8 mouse cellular contexts compared by ENCODE assay signal in the genomic region with DNA sequence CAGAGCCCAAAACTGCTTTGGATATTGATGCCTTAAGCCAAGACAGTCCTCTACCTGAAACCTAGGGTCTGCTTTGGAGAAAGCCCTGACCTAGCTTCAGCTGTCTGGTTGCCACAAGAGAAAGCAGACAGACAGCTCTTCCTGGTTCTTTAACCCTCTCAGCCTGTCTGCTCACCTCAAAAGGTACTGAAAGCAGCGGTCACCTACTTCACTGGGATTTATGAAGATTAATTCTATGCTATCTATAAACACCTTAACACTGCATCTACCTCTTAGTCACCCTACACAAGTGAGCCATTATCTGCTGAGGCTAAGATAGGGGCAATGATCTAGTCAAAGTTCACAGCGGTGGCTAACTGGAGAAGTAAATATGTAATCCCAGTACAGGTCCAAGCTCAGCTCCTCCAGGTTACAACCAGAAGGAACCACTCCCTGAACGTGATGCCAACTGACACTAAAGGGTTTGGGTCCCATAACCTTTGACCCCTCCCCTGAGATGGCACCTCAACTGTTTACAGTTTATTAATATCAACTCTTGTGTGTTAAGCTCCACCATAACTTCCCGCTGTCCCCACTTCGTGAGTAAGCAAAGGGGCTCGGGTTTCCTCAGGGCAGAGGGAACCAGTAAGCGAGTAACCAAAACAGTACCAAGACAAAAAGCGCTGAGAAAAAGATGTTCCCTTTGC. TPM values are rescaled to one million over a fixed set of nuclear protein-coding genes. Genes with fewer than 3 reads are reported as not detected.
A peak's percentile ranks its signal among the peaks of the same experiment; 100 is the strongest.
DNase-seq lines count a peak whose midpoint lies in the region; ATAC-seq and TF ChIP-seq lines count a peak whose summit lies in the region.

No protein-coding gene starts in this region.

- ATAC-seq in G1E (ENCODE audit: extremely low read depth, insufficient number of reproducible peaks, low FRiP score, poor library complexity, severe bottlenecking), result no peak
- ATAC-seq in heart, embryonic 15.5 days (replicated peaks; ENCODE audit: insufficient number of reproducible peaks, insufficient read depth, low FRiP score, low read depth), result no peak
- no peak for ATAC-seq in neural tube, embryonic 12.5 days (ENCODE audit: low FRiP score, low read depth)
- ATAC-seq in inflammation-experienced regulatory T-cells, adult 6 months, result no peak

- no peak for TF ChIP-seq POLR2A in CH12.LX (IDR thresholded peaks at IDR 0.05; ENCODE audit: low read depth, low read length)

- H3K4me2 ChIP-seq in CH12.LX (ENCODE audit: insufficient read depth, low read depth, poor library complexity, severe bottlenecking), result peak overlapping the region; percentile 91
- H3K4me2 ChIP-seq in heart, embryonic 15.5 days, result peak overlapping the region; percentile 83
- H3K4me2 ChIP-seq in neural tube, embryonic 12.5 days (replicated peaks), result peak overlapping the region; percentile 77

- H3K36me3 ChIP-seq in CH12.LX (replicated peaks in 1 of 2; ENCODE audit: control insufficient read depth in 1 of 2, insufficient read depth in 1 of 2, low read length in 1 of 2), result peaks cover 21 to 45% of the 10 kb centered on the region in 2 experiments
- peaks cover 49% of the 10 kb centered on the region for H3K36me3 ChIP-seq in G1E (replicated peaks)
- peaks cover 20% of the 10 kb centered on the region for H3K36me3 ChIP-seq in heart, embryonic 15.5 days
- peaks cover 36% of the 10 kb centered on the region for H3K36me3 ChIP-seq in limb, embryonic 10.5 days
- peaks cover 31% of the 10 kb centered on the region for H3K36me3 ChIP-seq in neural tube, embryonic 12.5 days

- dilution Hi-C loops in CH12.LX (cut with MboI; ENCODE audit: extremely low pct_ligation_motif_present, extremely low pct_unique_long_range_greater_than_20kb, low sequenced_read_pairs), result no loop called here

- H3K27me3 ChIP-seq in CH12.LX (replicated peaks) (no peaks in the 10 kb centered on the region), G1E (ENCODE audit: insufficient read depth, low read length) (no peaks in the 10 kb centered on the region)
- H3K27me3 ChIP-seq in heart, embryonic 15.5 days, result no peaks in the 10 kb centered on the region
- H3K27me3 ChIP-seq in limb, embryonic 10.5 days (ENCODE audit: low read depth, poor library complexity, severe bottlenecking), result no peaks in the 10 kb centered on the region
- no peaks in the 10 kb centered on the region for H3K27me3 ChIP-seq in neural tube, embryonic 12.5 days (replicated peaks)

- no peak for TF ChIP-seq CTCF in CH12.LX (conservative IDR thresholded peaks at IDR 0.05 in 1 of 2, IDR thresholded peaks at IDR 0.05 in 1 of 2; ENCODE audit: low read depth in 2 of 2, low read length in 2 of 2)
- no peak for TF ChIP-seq CTCF in G1E (IDR thresholded peaks at IDR 0.05; ENCODE audit: low read depth, low read length)

- H3K9ac ChIP-seq in CH12.LX (ENCODE audit: insufficient read depth, low read depth), result peak overlapping the region; percentile 83
- peak overlapping the region; percentile 96 for H3K9ac ChIP-seq in heart, embryonic 15.5 days
- peak overlapping the region; percentile 83 for H3K9ac ChIP-seq in neural tube, embryonic 12.5 days

- H3K79me2 ChIP-seq in CH12.LX (replicated peaks; ENCODE audit: control insufficient read depth, extremely low read depth, insufficient read depth, poor library complexity, severe bottlenecking), result peaks cover 33% of the 10 kb centered on the region

- no peak overlapping the region for H3K27ac ChIP-seq in CH12.LX (ENCODE audit: insufficient read depth, low read depth)
- peak overlapping the region; percentile 99 for H3K27ac ChIP-seq in heart, embryonic 15.5 days
- peak overlapping the region; percentile 89 for H3K27ac ChIP-seq in limb, embryonic 10.5 days
- 0 out of 2 replicates have a peak overlapping the region, but pooled peaks have one; percentile 82 for H3K27ac ChIP-seq in neural tube, embryonic 12.5 days

- 22% methylated on average over 8 of the region's 8 CpGs for WGBS in heart, embryonic 15.5 days
- 28% methylated on average over 8 of the region's 8 CpGs for WGBS in limb, embryonic 10.5 days
- 32% methylated on average over 8 of the region's 8 CpGs for WGBS in neural tube, embryonic 12.5 days

- intact Hi-C loops in left cerebral cortex, postnatal 36 days (cut with DNase I), result no loop called here

- TF ChIP-seq EP300 in CH12.LX (IDR thresholded peaks at IDR 0.05; ENCODE audit: low read length), result no peak

- in situ Hi-C loops in CH12.LX (cut with MboI; ENCODE audit: low pct_ligation_motif_present, low pct_unique_long_range_greater_than_20kb, low sequenced_read_pairs), result no loop called here

- H3K4me3 ChIP-seq in CH12.LX (replicated peaks in 1 of 3; ENCODE audit: low read depth in 2 of 3, low read length in 2 of 3, poor library complexity in 1 of 3) (peak overlapping the region; percentile 82 to 94 (median 86)), G1E (ENCODE audit: low read depth, low read length) (peak overlapping the region; percentile 90)
- H3K4me3 ChIP-seq in heart, embryonic 15.5 days, result peak overlapping the region; percentile 81
- peak overlapping the region; percentile 89 for H3K4me3 ChIP-seq in limb, embryonic 10.5 days
- peak overlapping the region; percentile 79 for H3K4me3 ChIP-seq in neural tube, embryonic 12.5 days

- H3K9me3 ChIP-seq in CH12.LX (replicated peaks; ENCODE audit: low read length), result no peaks in the 10 kb centered on the region
- no peaks in the 10 kb centered on the region for H3K9me3 ChIP-seq in G1E (replicated peaks)
- H3K9me3 ChIP-seq in heart, embryonic 15.5 days (replicated peaks), result no peaks in the 10 kb centered on the region
- no peaks in the 10 kb centered on the region for H3K9me3 ChIP-seq in limb, embryonic 10.5 days (replicated peaks)
- no peaks in the 10 kb centered on the region for H3K9me3 ChIP-seq in neural tube, embryonic 12.5 days

- DNase-seq in CH12.LX (ENCODE audit: extremely low read depth), result no peak
- no peak for DNase-seq in G1E (ENCODE audit: low spot score)
- DNase-seq in limb, embryonic 10.5 days (ENCODE audit: low spot score), result no peak
- no peak for DNase-seq in MN1 (ENCODE audit: low spot score)
- no peak for DNase-seq in left cerebral cortex, postnatal 36 days (ENCODE audit: low spot score in 2 of 2)

- TF ChIP-seq RAD21 in CH12.LX (IDR thresholded peaks at IDR 0.05; ENCODE audit: low read depth, low read length), result no peak

- H3K4me1 ChIP-seq in CH12.LX (ENCODE audit: control insufficient read depth in 1 of 2, insufficient read depth in 2 of 2) (peaks cover 19 to 76% of the 10 kb centered on the region in 2 experiments), G1E (ENCODE audit: insufficient read depth, low read depth, low read length) (peaks cover 73% of the 10 kb centered on the region)
- peaks cover 45% of the 10 kb centered on the region for H3K4me1 ChIP-seq in heart, embryonic 15.5 days (replicated peaks)
- H3K4me1 ChIP-seq in limb, embryonic 10.5 days, result peaks cover 36% of the 10 kb centered on the region
- peaks cover 26% of the 10 kb centered on the region for H3K4me1 ChIP-seq in neural tube, embryonic 12.5 days

RNA-seq across cellular contexts. Expression of a gene that starts 1.2 kb away (rescaled TPM):
- total RNA-seq in CH12.LX (2012; rRNA removed) (101 and 119 TPM in 2 replicates), CH12.LX (2014; rRNA removed) (44.6 and 57.8 TPM in 2 replicates), G1E (2014; fragmentation: Nextera tagmentation) (83.0 and 116 TPM in 2 replicates), G1E (2017) (50.9 and 51.6 TPM in 2 replicates)
- polyA plus RNA-seq in CH12.LX (2012; ENCODE audit: insufficient read length, low read depth) (554 and 595 TPM in 2 replicates), G1E (2012) (19.5 and 29.9 TPM in 2 replicates)
- polyA plus RNA-seq in heart, embryonic 15.5 days (2015; fragmentation: Nextera tagmentation; extraction: Ambion mirVana), result 84.9 and 92.3 TPM in 2 replicates
- 255 and 295 TPM in 2 replicates for polyA plus RNA-seq in limb, embryonic 10.5 days (2016; fragmentation: Nextera tagmentation; extraction: Ambion mirVana)
- polyA plus RNA-seq in neural tube, embryonic 12.5 days (2016; fragmentation: Nextera tagmentation; extraction: Ambion mirVana), result 150 and 171 TPM in 2 replicates
- total RNA-seq in left cerebral cortex, postnatal 36 days (2021), result 10 to 100 TPM; 65.9 to 68.9 TPM
- 100 to 1,000 TPM; 134 to 236 (median 208) TPM for polyA plus RNA-seq in inflammation-experienced regulatory T-cells, adult 6 months (2017; shearing (Covaris generic))

RNA-seq across cellular contexts. Expression of a gene that starts 1.6 kb away (rescaled TPM):
- total RNA-seq in CH12.LX (2012; rRNA removed) (15.9 and 18.0 TPM in 2 replicates), CH12.LX (2014; rRNA removed) (19.0 and 19.5 TPM in 2 replicates), G1E (2014; fragmentation: Nextera tagmentation) (17.0 and 26.1 TPM in 2 replicates), G1E (2017) (41.7 and 48.6 TPM in 2 replicates)
- polyA plus RNA-seq in CH12.LX (2012; ENCODE audit: insufficient read length, low read depth) (15.6 and 16.8 TPM in 2 replicates), G1E (2012) (14.5 and 15.8 TPM in 2 replicates)
- polyA plus RNA-seq in heart, embryonic 15.5 days (2015; fragmentation: Nextera tagmentation; extraction: Ambion mirVana), result 22.8 and 25.6 TPM in 2 replicates
- polyA plus RNA-seq in limb, embryonic 10.5 days (2016; fragmentation: Nextera tagmentation; extraction: Ambion mirVana), result 26.1 and 32.3 TPM in 2 replicates
- polyA plus RNA-seq in neural tube, embryonic 12.5 days (2016; fragmentation: Nextera tagmentation; extraction: Ambion mirVana), result 25.0 and 25.1 TPM in 2 replicates
- total RNA-seq in left cerebral cortex, postnatal 36 days (2021), result 10 to 100 TPM; 15.4 to 21.5 TPM
- polyA plus RNA-seq in inflammation-experienced regulatory T-cells, adult 6 months (2017; shearing (Covaris generic)), result 10 to 100 TPM; 14.3 to 18.4 (median 17.1) TPM

RNA-seq across cellular contexts. Expression of a gene that starts 43.9 kb away (rescaled TPM):
- not detected in 2 replicates for total RNA-seq in CH12.LX (2012; rRNA removed)
- total RNA-seq in CH12.LX (2014; rRNA removed), result not detected in 2 replicates
- not detected in 2 replicates for polyA plus RNA-seq in CH12.LX (2012; ENCODE audit: insufficient read length, low read depth)
- total RNA-seq in G1E (2014; fragmentation: Nextera tagmentation), result not detected in 2 replicates
- 0.05 and 0.06 TPM in 2 replicates for total RNA-seq in G1E (2017)
- polyA plus RNA-seq in G1E (2012), result not detected in 2 replicates
- 1.7 and 2.2 TPM in 2 replicates for polyA plus RNA-seq in heart, embryonic 15.5 days (2015; fragmentation: Nextera tagmentation; extraction: Ambion mirVana)
- 0.74 and 0.93 TPM in 2 replicates for polyA plus RNA-seq in limb, embryonic 10.5 days (2016; fragmentation: Nextera tagmentation; extraction: Ambion mirVana)
- 11.8 and 16.7 TPM in 2 replicates for polyA plus RNA-seq in neural tube, embryonic 12.5 days (2016; fragmentation: Nextera tagmentation; extraction: Ambion mirVana)
- 10 to 100 TPM in 1 of 2 experiments, 1 to 10 TPM in 1; 9.8 to 10.1 TPM for total RNA-seq in left cerebral cortex, postnatal 36 days (2021)
- polyA plus RNA-seq in inflammation-experienced regulatory T-cells, adult 6 months (2017; shearing (Covaris generic)), result 1 to 10 TPM in 1 of 3 experiments, under 1 TPM in 2; 0.16 to 1.7 (median 0.47) TPM

RNA-seq across cellular contexts. Expression of a gene that starts 45.2 kb away (rescaled TPM):
- total RNA-seq in CH12.LX (2012; rRNA removed) (1.3 and 2.1 TPM in 2 replicates), CH12.LX (2014; rRNA removed) (0.68 and 1.3 TPM in 2 replicates), G1E (2014; fragmentation: Nextera tagmentation) (not detected in 2 replicates), G1E (2017) (not detected in 2 replicates)
- polyA plus RNA-seq in CH12.LX (2012; ENCODE audit: insufficient read length, low read depth) (2.0 and 3.8 TPM in 2 replicates), G1E (2012) (0.12 TPM in 1 of 2 replicates, not detected in the other)
- 0.48 and 0.86 TPM in 2 replicates for polyA plus RNA-seq in heart, embryonic 15.5 days (2015; fragmentation: Nextera tagmentation; extraction: Ambion mirVana)
- polyA plus RNA-seq in limb, embryonic 10.5 days (2016; fragmentation: Nextera tagmentation; extraction: Ambion mirVana), result 1.3 and 2.3 TPM in 2 replicates
- polyA plus RNA-seq in neural tube, embryonic 12.5 days (2016; fragmentation: Nextera tagmentation; extraction: Ambion mirVana), result 1.3 and 1.8 TPM in 2 replicates
- total RNA-seq in left cerebral cortex, postnatal 36 days (2021), result 1 to 10 TPM; 2.5 to 4.1 TPM
- polyA plus RNA-seq in inflammation-experienced regulatory T-cells, adult 6 months (2017; shearing (Covaris generic)), result 10 to 100 TPM in 1 of 3 experiments, 1 to 10 TPM in 1, under 1 TPM in 1; 0.26 to 15.4 (median 2.2) TPM
